Mouse (Mus musculus) bone marrow macrophage, adult 2 months (primary cell): ENCODE measurements at regions not wholly inside any gene's neighbourhood (a gene's known extent, or its start where the extent isn't known, plus 50 kb on each side); places are given as distances from the start of the nearest gene placed in this dataset.

ENCODE experiments used
- CTCF ChIP-seq: IDR thresholded peaks from 2 replicates; pipeline ENCODE4 v1.5.1; 2012; ENCODE audit warnings: low read depth, mild to moderate bottlenecking, low read length, moderate library complexity
- POLR2A ChIP-seq: IDR thresholded peaks from 2 replicates; pipeline ENCODE4 v1.6.1; 2012; ENCODE audit warnings: mild to moderate bottlenecking, low read depth, low read length, borderline replicate concordance

- no peak for TF ChIP-seq CTCF
- TF ChIP-seq POLR2A, result no peak
These were observed 230.3 kb upstream of the Ctso start for GRCm38 (mm10) chr3:81701974-81702697.
